Mouse (Mus musculus) leukemia stem cell, adult 10-12 weeks (primary cell): Measurements from ENCODE around the gene 0610010F05Rik. TPM values are rescaled to one million over a fixed set of nuclear protein-coding genes. Genes with fewer than 3 reads are reported as not detected.

Experiments
- polyA plus RNA-seq: library from polyadenylated mRNA; stranded (reverse); fragments of >175 nt; gene quantifications from 2 replicates; pipeline ENCODE4 v1.2.3, GENCODE M21; 2012; ENCODE audit warnings: low replicate concordance

Gene 0610010F05Rik
- 1.4 TPM in 1 of 2 replicates, not detected in the other for polyA plus RNA-seq

DNA sequence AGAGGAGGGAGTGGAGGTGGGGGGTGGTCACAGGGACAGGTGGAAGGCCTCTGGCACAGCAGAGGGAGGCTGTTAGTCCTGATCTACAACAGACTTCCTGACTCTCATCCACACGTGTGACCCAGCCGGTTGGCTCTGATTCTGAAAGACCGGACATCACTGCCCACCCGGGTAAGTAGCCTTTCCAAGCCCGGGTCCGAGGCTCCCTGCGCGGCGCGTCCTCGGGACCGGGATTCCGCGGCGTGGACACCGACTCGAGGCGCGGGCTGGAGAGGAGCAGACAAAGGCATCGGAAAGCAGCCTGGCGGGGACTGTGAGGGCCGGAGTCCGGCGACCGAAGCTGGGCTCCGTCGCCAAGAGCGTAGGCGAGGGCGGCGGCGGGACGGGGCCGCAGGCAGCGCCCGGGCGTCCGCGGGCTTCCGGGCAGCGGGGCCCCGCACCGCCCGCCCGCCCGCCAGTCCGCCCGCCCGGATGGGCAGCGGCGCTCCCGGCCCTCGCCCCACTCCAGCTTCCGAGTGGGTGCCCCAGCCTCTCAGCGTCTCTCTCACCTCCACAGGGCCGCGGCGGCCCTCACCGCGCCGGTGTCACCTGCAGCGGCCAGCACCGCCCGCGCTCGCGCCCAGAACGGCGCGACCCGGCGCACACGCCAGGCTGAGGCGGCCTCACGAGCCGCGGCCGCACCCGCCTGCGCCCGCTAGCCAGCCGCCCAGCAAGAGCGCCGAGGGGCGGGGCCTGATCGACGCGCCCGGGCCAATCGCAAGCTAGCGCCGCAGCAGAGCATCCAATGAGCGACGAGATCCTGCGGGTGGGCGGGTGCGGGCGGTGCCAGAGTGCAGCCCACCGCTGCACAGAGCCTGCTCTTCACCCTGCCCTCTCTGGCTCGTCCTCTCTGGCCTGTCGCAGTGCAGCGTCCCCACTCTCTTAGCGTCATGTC lies at the start of gene 0610010F05Rik:
Gene 0610010F05Rik (minus strand): TSS at position 695 of the 934 bp plus-strand sequence.

DNA sequence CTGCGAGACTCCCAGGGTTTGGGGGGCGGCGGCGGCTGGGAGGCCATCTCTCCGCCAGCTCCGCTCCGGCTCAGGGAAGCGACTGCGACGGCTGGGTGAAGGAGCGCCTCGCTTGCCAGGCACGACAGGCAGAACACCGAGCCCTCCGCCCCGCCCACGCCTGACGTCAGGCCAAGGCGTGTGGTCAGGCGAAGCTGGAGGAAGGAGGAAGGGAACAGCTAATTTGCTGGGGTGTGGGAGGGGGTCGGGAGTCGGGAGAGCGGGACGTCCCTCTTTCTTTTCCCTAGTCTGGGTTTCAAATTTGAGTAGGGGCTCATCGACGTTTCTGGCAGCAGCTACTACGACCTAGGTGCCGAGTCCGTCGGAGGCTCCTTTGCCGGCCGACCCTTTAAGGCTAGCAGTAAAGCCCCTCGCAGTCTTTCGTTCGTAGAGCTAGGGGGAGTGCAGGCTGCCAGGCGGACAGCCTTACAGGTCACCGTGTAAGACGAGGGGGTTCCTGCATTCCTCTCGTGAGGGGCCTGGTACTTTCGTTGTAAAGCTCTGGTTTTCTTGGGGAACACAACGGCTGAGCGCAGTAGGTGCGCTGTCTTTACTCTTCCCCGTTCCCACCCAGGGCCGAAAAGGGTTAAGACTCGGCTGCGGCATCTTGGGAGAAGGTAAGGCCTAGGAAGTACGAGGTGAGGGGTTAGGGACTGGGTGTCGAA lies 32.5 kb upstream of the 0610010F05Rik start, which contains the start of gene Pex13:
Gene Pex13 (minus strand): TSS at position 162 of the 704 bp plus-strand sequence.

DNA sequence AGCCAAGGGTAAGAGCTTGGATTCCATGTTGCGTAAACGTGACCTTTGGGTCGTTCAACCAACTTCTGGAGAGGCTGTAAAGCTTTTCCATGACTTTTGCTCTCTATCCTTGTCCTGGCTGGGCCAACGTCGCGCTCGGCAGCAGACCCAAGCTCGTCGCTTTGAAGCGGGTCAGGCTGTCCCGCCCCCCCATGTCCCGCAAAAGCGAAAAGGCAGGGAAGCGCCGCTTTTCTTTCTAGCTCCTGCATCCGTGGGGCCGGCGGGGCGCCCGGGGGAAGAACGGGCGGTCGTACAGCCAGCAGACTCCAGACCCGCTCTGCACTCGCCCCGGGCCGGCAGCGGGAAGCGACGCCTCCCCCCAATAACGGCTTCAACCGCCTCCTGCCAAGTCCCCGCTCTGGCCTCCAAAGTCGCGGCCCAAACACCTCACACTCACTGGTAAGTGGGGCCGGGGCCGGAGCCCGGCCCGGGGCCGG lies 31.9 kb upstream of the 0610010F05Rik start, which contains the start of gene Pus10:
Gene Pus10 (plus strand): TSS at position 364 of the 476 bp plus-strand sequence.

DNA sequence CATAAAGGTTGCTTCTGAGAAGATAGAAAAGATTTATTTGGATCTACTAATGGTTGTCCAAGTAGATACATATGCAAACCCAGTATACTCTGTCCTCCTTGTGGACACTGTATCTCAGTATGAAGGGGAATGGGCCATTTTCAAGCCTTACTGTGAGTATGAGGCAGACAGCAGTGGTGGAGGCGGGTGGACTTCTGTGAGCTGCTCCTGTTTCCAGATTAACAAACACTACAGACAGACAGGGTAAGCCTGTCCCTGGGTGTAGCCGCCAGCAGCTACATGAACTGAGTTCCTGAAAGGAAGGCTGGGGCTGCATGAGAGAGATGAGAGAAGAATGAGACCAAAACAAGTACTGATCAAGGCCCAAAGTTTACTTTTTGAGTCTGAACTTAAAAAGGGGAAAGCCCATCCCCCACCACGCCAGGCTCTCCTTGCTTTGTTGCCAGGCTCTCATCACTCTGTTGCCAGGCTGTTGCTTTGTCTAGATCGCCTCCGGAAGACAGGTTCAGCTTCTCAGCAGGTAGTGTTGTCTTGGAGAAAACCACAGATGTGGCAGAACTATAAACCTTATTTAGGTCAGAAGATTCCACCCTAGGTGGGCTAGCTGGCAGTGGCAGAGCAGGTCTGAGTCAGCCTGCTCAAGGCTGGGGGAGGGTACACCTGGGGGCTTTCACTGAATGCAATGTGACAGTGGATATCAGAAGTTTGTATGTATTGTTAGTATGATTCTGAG lies 112.8 kb downstream of the 0610010F05Rik start, which contains the start of gene 1700093K21Rik:
Gene 1700093K21Rik (minus strand): TSS at position 683 of the 733 bp plus-strand sequence.

Other genes starting within 250 kb of the 0610010F05Rik start
- gene Ahsa2, start 135.6 kb downstream of the 0610010F05Rik start, polyA plus RNA-seq = 8.6 and 12.1 TPM in 2 replicates
- gene 1700093K21Rik, start 112.5 kb downstream of the 0610010F05Rik start, polyA plus RNA-seq = not detected in 2 replicates
- gene Pus10, start 32.0 kb upstream of the 0610010F05Rik start, polyA plus RNA-seq = 1.3 and 8.4 TPM in 2 replicates
- 4.8 and 8.1 TPM in 2 replicates for gene Pex13, start 32.3 kb upstream of the 0610010F05Rik start, polyA plus RNA-seq
- 0.51 and 1.0 TPM in 2 replicates for gene Rel, start 137.3 kb upstream of the 0610010F05Rik start, polyA plus RNA-seq